Mouse (Mus musculus): Measurements from ENCODE around the gene Clec2l. TPM values are rescaled to one million over a fixed set of nuclear protein-coding genes. Genes with fewer than 3 reads are reported as not detected.

The Clec2l gene
- total RNA-seq (2023) = not detected in 2 replicates

DNA sequence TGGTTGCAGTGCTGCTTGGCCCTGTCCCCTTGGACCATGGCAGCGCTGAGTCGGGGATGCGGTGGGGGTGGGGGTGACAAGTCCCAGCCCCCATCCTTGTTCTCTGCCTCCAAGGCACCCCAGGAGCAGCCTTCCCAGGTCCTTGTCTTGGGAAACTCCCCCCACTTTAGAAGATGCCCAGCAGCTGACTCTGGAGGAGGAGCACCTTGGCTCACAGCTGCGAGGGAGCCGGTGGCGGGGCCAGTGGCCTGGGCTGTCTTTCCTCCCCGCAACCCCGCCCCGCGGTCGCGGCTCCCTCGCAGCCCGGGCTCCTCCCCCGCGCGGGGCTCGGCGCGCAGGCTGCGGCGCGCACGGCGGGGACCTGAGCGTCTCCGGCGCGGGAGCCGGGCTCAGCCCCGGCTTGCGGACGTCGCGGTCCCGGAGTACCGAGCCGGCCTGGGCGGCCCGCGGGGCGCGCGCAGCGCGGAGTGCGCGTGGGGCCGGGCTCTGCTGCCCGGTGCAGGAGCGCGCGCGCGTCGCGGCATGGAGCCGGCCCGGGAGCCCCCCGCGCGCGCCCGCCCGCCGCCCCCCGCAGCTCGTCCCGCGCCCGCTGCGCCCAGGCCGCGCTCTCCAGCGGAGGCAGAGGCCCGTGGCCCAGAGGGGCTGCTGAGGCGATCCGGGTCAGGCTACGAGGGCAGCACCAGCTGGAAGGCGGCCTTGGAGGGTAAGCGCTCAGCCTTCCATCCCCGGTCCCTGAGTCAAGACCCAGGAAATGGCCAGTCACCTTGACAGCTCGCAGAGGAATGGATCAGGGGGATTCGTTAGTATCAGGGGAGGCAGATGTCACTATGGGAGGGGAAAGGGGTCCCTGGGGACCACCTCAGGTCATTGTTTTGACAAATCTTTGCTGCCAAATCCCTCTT, at the start of gene Clec2l:
TSS of gene Clec2l (plus strand) at position 356 of the 902 bp plus-strand sequence.

DNA sequence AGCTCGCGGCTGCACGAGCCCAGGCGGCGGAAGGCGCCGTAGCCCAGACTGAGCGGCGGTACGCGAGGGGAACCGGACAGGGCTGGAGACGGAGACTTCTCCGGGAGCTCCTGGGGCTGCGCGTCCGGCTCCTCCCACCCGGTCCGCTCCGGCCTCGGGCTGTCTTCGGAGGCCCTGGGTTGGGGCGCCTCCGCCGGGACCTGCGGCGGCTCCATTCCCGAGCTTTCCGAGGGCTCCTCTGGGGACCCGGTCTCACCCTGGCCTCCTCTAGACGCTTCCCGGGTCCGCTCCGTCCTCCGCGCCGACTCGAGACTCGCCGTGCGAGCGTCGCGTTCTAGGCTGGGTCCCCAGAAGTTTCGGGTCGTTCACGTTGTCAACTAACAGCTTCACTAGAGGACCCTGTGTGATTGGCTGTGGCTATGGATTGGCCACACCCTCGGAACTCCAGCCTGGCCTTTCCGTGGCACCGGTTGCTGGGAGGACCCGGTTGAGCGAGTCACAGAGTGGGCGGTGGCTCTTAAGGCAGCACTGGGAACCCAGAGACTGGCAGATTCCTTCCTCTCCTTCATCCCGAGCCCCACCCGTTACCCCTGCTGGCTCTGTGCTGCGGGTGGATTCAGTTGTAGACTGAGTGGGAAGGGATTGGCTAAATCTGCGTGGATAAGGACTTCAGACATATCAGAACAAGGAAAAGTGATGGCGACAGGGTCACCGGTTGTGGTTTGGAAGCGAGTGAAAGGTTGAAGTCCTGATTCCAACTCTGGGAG, 25.8 kb upstream of the Clec2l start, which contains the start of gene Klrg2:
TSS of gene Klrg2 (minus strand) at position 391 of the 767 bp plus-strand sequence.

Other genes with a start within 250 kb of the Clec2l start
- gene Ubn2, start 229.1 kb upstream of the Clec2l start, total RNA-seq (2023) = 18.9 and 30.8 TPM in 2 replicates
- 14.5 and 17.5 TPM in 2 replicates for gene Fmc1, start 129.6 kb upstream of the Clec2l start, total RNA-seq (2023)
- gene Luc7l2, start 111.7 kb upstream of the Clec2l start, total RNA-seq (2023) = 312 and 446 TPM in 2 replicates
- gene Klrg2, start 25.8 kb upstream of the Clec2l start, total RNA-seq (2023) = 0.13 TPM in 1 of 2 replicates, not detected in the other
- gene Tbxas1, start 212.3 kb downstream of the Clec2l start, total RNA-seq (2023) = 53.4 and 55.2 TPM in 2 replicates
- 64.5 and 87.7 TPM in 2 replicates for gene Hipk2, start 213.1 kb downstream of the Clec2l start, total RNA-seq (2023)